Mouse (Mus musculus): ENCODE measurements around the gene Ntpcr. TPM values are rescaled to one million over a fixed set of nuclear protein-coding genes. Genes with fewer than 3 reads are reported as not detected.

The Ntpcr gene
- 30.6 TPM for polyA plus RNA-seq (2017; shearing (Covaris generic))

DNA sequence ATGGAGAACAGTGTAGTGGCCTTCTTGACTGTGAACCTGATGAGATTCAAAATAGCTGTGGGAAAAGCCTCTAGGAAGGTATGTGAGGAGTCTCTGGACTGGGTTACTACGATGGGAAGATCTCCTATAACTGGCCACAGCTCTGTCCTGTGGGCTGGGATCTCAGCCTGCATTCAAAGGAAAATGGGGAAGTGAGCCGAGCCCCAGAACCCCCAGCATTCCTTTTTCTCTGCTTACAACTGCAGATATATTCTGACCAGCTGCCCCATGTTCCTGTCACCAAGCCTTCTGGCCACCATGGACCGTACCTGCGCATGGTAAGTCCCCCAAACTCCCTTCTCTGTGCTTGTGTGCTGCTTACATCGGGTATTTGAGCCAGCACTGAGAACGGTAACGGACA, at the start of gene Ntpcr:
Ntpcr (plus strand) TSS at position 218 of the 400 bp plus-strand sequence.

Other genes with a start within 250 kb of the Ntpcr start
- gene Sipa1l2, start 160.2 kb upstream of the Ntpcr start, polyA plus RNA-seq (2017; shearing (Covaris generic)) = 1.4 TPM
- gene Map10, start 60.1 kb upstream of the Ntpcr start, polyA plus RNA-seq (2017; shearing (Covaris generic)) = 0.11 TPM
- 0.24 TPM for gene Pcnx2, start 168.4 kb downstream of the Ntpcr start, polyA plus RNA-seq (2017; shearing (Covaris generic))
- gene Map3k21, start 180.5 kb downstream of the Ntpcr start, polyA plus RNA-seq (2017; shearing (Covaris generic)) = not detected